Mouse (Mus musculus): ENCODE measurements around the gene Fis1.

Fis1 gene

GRCm38 (mm10) chr5:136967592-136967991 is 14.5 kb downstream of the Fis1 start:
- peak; percentile 19 for DNase-seq (ENCODE audit: low spot score)

GRCm38 (mm10) chr5:136970703-136971102 is 17.6 kb downstream of the Fis1 start:
- peak; percentile 79 for DNase-seq (ENCODE audit: low spot score)

- DNase-seq (ENCODE audit: low spot score), result no peak
These were observed 20.6 kb downstream of the Fis1 start for GRCm38 (mm10) chr5:136973670-136974069.

GRCm38 (mm10) chr5:136977769-136978168 is 24.7 kb downstream of the Fis1 start:
- no peak for DNase-seq (ENCODE audit: low spot score)

- DNase-seq (ENCODE audit: low spot score), result no peak
These were observed 26.7 kb downstream of the Fis1 start for GRCm38 (mm10) chr5:136979762-136980161.

GRCm38 (mm10) chr5:136980974-136981373 is 27.9 kb downstream of the Fis1 start:
- DNase-seq (ENCODE audit: low spot score), result no peak

GRCm38 (mm10) chr5:136982338-136982930 is 29.4 kb downstream of the Fis1 start:
- peak; percentile 59 for DNase-seq (ENCODE audit: low spot score)

- no peak for DNase-seq (ENCODE audit: low spot score)
These were observed 31.8 kb downstream of the Fis1 start for GRCm38 (mm10) chr5:136984828-136985227.

- DNase-seq (ENCODE audit: low spot score), result peak; percentile 93
These were observed 33.6 kb downstream of the Fis1 start, which contains the start of gene Plod3 for GRCm38 (mm10) chr5:136986695-136987137. Gene Plod3, plus strand, starts transcription at chr5:136987019.

GRCm38 (mm10) chr5:136987138-136987933 is 34.3 kb downstream of the Fis1 start:
- DNase-seq (ENCODE audit: low spot score), result peak; percentile 69

- DNase-seq (ENCODE audit: low spot score), result no peak
These were observed 34.8 kb downstream of the Fis1 start, which contains the start of gene Znhit1 for GRCm38 (mm10) chr5:136987934-136988271. Gene Znhit1, minus strand, starts transcription at chr5:136988021.

- DNase-seq (ENCODE audit: low spot score), result no peak
These were observed 35.3 kb downstream of the Fis1 start for GRCm38 (mm10) chr5:136988420-136988819.

GRCm38 (mm10) chr5:136989801-136990200 is 36.7 kb downstream of the Fis1 start:
- DNase-seq (ENCODE audit: low spot score), result no peak

- no peak for DNase-seq (ENCODE audit: low spot score)
These were observed 46.4 kb downstream of the Fis1 start for GRCm38 (mm10) chr5:136999449-136999848.

- DNase-seq (ENCODE audit: low spot score), result no peak
These were observed 47.5 kb downstream of the Fis1 start for GRCm38 (mm10) chr5:137000612-137001011.

- DNase-seq (ENCODE audit: low spot score), result no peak
These were observed 54.2 kb downstream of the Fis1 start for GRCm38 (mm10) chr5:137007276-137007675.

GRCm38 (mm10) chr5:137009988-137010387 is 56.9 kb downstream of the Fis1 start:
- peak; percentile 40 for DNase-seq (ENCODE audit: low spot score)

GRCm38 (mm10) chr5:137012401-137012950 is 59.4 kb downstream of the Fis1 start:
- DNase-seq (ENCODE audit: low spot score), result no peak
